Mouse (Mus musculus) mesoderm, embryonic 11.5 days (tissue): ENCODE data around the gene Srd5a1.
"Not testable (repeated sequence)": the region's sequence is repeated elsewhere in the genome, so short reads cannot be mapped to it uniquely, and the experiment has no call there.

Source experiments
- DNase-seq: peaks from one replicate; pipeline ENCODE4 v3.0.0-alpha.2; 2012; ENCODE audit warnings: low read depth, low spot score

The Srd5a1 gene

GRCm38 (mm10) chr13:69576676-69577075, 34.6 kb downstream of the Srd5a1 start:
- no peak for DNase-seq

DNA sequence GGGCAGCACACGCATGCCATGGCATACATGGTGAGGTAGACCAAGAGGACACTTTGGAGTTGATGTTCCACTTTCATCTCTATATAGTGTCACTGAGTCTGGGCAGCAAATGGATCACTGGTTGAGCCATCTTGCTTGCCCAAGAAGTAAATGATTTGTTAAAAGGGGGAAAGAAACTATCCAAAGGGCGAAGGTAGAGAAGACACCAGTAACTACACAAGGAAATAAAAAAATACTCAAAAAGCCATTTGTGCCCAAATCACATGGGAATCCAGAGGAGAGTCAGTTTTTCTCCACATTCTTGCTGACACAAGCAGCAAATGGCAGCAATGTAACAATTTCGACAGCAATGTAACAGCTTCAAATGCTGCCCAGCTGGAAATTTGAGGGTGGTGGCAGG, 38.6 kb downstream of the Srd5a1 start:
- DNase-seq, result no peak

DNA sequence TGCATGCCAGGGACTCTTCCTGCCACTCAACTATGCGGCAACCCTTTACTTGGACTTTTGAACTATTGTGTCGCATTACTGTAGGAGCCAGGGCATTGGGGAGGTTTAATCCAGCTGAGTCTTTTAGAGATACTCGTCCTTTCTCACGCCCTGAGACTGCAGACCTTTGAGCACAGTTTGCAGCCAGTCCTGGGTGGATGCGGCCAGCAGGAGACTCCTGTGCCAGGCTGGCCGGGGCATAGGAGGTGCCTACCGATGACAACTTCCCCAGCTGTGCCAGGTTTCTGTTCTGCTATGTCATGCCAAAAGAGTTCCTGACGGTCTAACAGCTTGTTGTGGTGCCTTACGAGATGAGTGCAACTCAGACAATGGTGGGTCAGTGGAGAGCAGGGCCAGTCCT, 42.0 kb downstream of the Srd5a1 start:
- DNase-seq, result no peak

GRCm38 (mm10) chr13:69565401-69565800, 45.8 kb downstream of the Srd5a1 start:
- not testable (repeated sequence) for DNase-seq

DNA sequence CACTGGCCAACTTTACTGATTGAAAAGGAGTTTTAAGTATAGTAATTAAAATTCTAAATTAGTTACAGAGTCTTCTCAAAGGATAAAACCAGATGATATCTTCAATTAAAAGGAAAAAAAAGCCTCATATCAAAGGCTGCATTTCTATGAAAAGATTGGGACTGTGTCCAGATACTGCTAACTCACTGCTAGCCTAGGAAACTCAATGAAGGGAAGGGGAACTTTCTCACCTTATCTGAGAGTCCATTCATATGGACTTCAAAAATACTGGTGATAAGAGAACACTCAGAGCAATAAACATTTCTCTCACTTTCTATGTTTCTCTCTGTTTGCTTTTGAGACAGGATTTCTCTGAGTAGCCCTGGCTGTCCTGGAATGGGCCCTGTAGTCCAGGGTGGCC, 46.7 kb downstream of the Srd5a1 start:
- no peak for DNase-seq

- no peak for DNase-seq
Observed at GRCm38 (mm10) chr13:69563905-69564304, 47.3 kb downstream of the Srd5a1 start.

DNA sequence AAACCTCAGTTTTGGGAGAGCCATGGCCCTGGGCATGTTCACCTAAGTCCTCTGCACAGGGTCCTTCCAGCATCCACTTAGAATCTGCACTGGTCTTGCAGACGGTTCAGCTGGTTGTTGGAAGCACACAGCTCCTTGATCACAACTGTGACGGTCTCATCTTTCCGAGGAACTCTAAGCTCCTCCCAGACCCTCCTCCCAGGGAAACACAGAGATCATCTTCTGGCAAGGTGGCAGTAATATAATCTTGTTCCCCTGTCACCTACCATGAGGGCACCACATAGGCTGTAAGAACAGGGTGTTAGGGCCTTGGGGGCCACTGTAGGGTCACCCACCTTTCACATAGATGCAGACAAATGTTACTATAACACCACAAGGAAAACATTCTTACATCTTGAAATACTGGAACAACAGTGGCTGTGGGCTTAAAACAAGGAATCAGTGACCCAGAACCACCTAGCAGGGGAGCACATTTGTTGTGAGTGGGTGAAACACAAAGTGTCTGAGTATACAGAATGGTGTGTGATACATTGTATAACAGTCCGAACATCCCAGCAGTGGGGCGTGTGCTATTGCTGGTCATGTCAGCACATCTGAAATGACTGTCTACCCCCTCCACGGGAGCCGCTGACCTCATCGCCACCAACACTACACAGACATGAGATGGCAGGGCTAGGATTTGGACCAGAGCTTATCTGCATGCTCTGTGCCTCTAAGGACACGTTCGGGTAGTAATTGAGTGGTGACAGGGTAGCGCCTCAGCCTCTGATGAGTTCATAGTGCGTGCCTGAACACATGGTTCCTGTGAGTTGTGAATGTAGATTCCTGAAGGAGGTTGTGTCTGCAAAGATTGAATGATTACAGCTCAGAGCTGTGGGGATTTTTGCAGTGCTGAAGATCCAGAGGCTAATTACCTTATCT, 48.3 kb downstream of the Srd5a1 start:
- DNase-seq, result no peak

- no peak for DNase-seq
Observed at GRCm38 (mm10) chr13:69562004-69562403, 49.2 kb downstream of the Srd5a1 start.

GRCm38 (mm10) chr13:69559291-69559961, 51.8 kb downstream of the Srd5a1 start:
- peak; percentile 54 for DNase-seq

- DNase-seq, result no peak
Observed at GRCm38 (mm10) chr13:69558098-69558660, 53.1 kb downstream of the Srd5a1 start.

DNA sequence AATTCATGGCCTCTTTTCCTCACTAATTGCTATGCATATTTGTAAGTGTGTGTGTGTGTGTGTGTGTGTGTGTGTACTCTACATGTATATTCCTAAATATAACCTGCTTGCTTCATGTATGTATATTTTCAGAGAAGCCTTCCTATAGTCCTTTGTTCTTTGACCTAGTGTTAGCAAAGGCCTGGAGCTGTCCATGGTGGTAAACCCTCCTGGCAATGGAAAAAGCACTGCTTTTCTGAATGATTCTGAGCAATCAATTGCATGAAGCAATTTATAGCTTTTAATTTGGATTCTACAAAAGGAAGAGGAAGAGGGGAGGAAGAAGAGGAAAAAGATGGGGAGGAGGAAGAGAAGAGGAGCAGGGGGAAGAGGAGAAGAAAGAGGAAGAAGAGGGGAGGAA, 54.5 kb downstream of the Srd5a1 start:
- DNase-seq, result no peak

- DNase-seq, result no peak
Observed at GRCm38 (mm10) chr13:69555957-69556482, 55.2 kb downstream of the Srd5a1 start.

DNA sequence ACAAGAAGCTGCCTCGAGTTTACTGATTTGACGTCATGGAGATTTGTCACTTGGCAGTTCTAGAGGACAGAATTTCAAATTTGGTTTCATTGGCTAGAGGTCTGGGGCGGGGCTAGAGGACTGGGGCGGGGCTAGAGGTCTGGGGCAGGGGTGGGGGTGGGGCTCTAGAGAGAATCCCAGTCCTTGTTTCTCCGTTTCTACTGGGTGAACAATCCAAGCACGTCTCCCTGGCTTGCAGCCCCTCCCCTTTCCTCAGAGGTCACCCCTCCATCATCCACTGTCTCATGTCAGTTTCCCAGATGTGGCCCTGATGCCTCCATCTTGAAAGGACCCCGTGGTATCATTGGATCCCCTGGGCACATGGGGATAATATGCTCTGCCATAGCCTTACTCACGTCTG, 56.2 kb downstream of the Srd5a1 start:
- DNase-seq, result no peak

DNA sequence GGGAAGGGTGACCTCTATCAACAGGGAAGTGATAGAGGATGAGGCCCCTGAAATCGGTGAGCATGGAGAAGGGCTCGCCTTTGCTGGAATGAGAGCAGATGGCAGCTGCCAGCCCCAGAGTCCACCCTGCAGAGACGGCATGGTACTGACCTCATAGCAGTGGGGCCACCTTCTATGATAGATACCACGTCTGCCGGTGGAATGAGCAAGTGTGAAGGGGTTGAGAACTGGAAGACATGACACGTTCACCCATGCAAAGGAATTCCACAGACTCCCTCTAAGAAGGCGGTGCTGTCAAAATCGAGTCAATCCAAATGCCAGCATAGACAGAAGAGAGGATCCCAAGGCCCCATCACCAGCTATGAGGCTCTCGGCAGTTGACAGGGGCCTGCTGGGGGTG, 57.0 kb downstream of the Srd5a1 start:
- DNase-seq, result no peak

GRCm38 (mm10) chr13:69553024-69553423, 58.2 kb downstream of the Srd5a1 start:
- DNase-seq, result peak; percentile 54

GRCm38 (mm10) chr13:69550831-69551230, 60.4 kb downstream of the Srd5a1 start:
- no peak for DNase-seq

DNA sequence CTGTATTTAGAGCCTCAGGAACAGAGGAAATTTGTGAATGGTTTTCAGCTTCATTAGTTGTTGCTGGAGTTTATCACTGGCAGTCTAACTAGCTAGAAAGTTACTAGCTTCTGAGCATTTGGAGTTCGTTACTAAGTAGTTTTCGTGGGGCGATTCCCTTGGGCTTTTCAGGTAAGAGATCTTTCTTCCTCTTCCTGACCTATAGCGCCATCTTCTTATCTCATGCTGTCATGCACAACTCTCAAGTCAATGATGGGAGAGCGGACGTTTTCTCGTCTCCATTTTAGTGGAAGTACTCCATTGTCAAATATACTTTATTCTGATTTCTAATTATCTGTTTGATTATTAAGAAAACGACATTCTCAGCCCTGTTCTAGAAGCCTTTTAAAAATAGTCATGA, 61.3 kb downstream of the Srd5a1 start:
- DNase-seq, result no peak

DNA sequence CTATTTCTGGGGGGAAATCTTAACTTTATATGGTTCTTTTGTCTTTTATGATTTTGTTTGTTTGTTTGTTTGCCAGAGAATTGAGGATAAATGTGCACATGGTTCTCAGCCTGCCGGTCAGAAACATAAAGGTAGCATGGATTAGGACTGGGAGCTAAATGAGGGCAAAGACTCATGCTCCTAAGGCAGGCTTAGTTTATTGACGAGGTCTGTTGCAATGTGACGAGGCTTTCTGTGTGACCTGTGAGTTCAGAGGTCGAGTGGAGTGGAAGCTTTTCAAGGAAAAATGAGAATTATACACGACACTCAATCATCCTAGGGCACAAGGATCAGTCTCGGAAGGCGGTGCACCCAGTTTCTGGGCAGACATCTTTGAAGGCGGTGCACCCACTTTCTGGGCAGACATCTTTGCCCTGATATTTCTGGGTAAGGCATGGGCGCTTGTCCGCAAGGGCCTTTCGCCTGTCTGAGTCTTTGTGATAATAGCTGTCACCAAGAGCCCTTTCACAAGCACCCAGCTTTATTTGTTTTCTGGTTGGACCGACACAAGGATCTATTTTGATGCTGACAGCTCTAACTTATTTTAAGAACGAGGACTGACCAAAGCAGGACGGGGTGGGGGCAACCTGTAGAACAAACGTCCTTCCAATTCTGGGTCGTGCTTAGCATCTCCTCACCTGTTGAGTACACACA, 63.6 kb downstream of the Srd5a1 start:
- no peak for DNase-seq

DNA sequence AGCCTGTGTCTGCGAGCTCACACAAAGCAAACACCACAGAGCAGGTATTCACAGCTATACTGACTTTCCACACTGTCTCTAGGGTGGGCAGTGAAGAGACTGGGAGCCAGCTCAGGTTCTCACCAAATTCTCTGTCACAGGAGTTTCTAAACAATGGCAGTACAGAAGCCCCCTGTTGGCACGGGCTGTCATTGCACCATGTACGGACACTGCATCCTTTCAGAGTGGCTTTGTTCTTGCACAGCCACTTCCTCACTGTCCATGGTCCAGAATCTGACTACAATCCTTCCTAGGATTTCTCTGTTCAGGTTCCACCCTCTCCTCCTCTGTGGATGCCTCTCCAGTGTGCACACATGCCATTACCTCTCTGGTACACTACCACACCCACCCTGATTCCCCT, 66.2 kb downstream of the Srd5a1 start:
- DNase-seq, result peak; percentile 82

- DNase-seq, result no peak
Observed at GRCm38 (mm10) chr13:69543595-69543994, 67.6 kb downstream of the Srd5a1 start.

DNA sequence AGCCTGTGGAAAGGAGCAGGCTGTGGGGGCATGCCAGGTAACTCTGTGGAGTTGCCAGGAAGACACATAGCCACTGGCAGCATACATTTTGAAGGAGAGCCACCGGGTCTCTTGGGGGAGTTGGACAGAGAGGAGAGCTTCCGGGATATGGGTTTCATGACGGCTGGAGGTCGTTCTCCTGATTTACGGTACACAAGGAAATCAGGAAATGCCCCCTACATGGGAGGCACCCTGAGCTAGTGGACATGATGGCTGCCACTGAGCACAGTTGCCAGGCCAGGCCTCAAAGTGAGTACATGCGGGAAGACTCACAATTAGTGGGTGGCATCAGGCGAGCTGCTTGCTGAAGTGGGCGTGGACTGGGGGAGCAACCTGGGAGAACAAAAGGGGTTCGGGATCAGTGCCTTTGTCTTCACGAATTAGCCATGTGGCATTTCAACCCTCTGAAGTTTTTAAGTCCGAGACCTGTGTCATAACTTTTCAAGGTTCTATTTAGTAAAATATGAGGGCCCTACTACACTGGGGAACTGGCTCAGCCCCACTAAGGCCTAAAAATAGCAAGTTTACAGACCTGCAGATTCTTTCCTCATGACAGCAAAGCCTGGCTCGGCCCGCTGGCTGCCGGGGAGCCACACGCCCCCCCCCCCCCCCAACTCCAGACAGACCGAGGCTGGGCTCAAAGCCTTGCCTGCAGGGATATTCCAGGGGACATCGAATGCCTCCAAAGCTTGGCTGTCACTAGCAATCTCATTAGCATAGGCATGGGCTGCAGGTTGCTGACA, 68.5 kb downstream of the Srd5a1 start:
- DNase-seq, result no peak
